Mouse (Mus musculus) forebrain, postnatal 0 days (tissue): ENCODE measurements around the gene 2010111I01Rik. TPM values are rescaled to one million over a fixed set of nuclear protein-coding genes. Genes with fewer than 3 reads are reported as not detected.
"Not testable (repeated sequence)": the region's sequence is repeated elsewhere in the genome, so short reads cannot be mapped to it uniquely, and the experiment has no call there.

Experiments used
- ATAC-seq: fragments of 200-750 bp; cut with Nextera tagmentation; 2 replicates; pipeline ENCODE4 v1.8.0; 2017; ENCODE audit warnings: mild to moderate bottlenecking, moderate library complexity
- DNase-seq: peaks from one replicate; pipeline ENCODE4 v3.0.0-alpha.2; 2015
- H3K27ac ChIP-seq: fragments of 300-500 bp; sonication (generic); 2 replicates; pipeline ENCODE4 v1.5.1; 2014; ENCODE audit warnings: low read depth, mild to moderate bottlenecking, antibody characterized with exemption, low read length, moderate library complexity, mixed read lengths
- H3K27me3 ChIP-seq: fragments of 300-500 bp; sonication (generic); 2 replicates; pipeline ENCODE4 v1.6.1; 2014; ENCODE audit warnings: mild to moderate bottlenecking, low read length, mixed read lengths; ENCODE audit not compliant: insufficient read depth
- H3K36me3 ChIP-seq: fragments of 300-500 bp; sonication (generic); 2 replicates; pipeline ENCODE4 v1.6.1; 2014; ENCODE audit warnings: mild to moderate bottlenecking, moderate library complexity; ENCODE audit not compliant: insufficient read depth
- H3K4me1 ChIP-seq: fragments of 300-500 bp; sonication (generic); 2 replicates; pipeline ENCODE4 v1.6.1; 2014; ENCODE audit warnings: antibody characterized with exemption; ENCODE audit not compliant: insufficient read depth
- H3K4me2 ChIP-seq: fragments of 300-500 bp; sonication (generic); 2 replicates; pipeline ENCODE4 v1.6.1; 2014; ENCODE audit warnings: low read depth, mild to moderate bottlenecking, moderate library complexity
- H3K4me3 ChIP-seq: fragments of 300-500 bp; sonication (generic); 2 replicates; pipeline ENCODE4 v1.5.1; 2014; ENCODE audit warnings: low read depth, low read length, mixed read lengths
- H3K9ac ChIP-seq: fragments of 300-500 bp; sonication (generic); 2 replicates; pipeline ENCODE4 v1.6.1; 2014; ENCODE audit warnings: mild to moderate bottlenecking
- H3K9me3 ChIP-seq: fragments of 300-500 bp; sonication (generic); 2 replicates; pipeline ENCODE4 v1.6.1; 2016; ENCODE audit warnings: low read length
- CTCF ChIP-seq: sonication (generic); IDR thresholded peaks from 2 replicates; pipeline ENCODE4 v1.5.1; 2016; ENCODE audit warnings: antibody characterized with exemption, control low read depth, low read depth
- WGBS: fragments of 180-500 bp; shearing (Covaris S2); extraction: QIAGEN DNeasy Blood & Tissue Kit; methylation state at CpG from one replicate; pipeline ENCODE4 v1.1.7; 2014; 5-methylcytosine and 5-hydroxymethylcytosine counted together
- polyA plus RNA-seq: library from polyadenylated mRNA; unstranded; fragments of >200 nt; fragmentation: Nextera tagmentation; extraction: Ambion mirVana; gene quantifications from 2 replicates; pipeline ENCODE4 v1.2.1, GENCODE M21; 2015
- total RNA-seq: library from RNA; depleted of rRNA; stranded (reverse); fragments of >200 nt; gene quantifications from 2 replicates; pipeline ENCODE4 v1.2.3, GENCODE M21; 2014

2010111I01Rik gene
- total and polyA plus RNA-seq, 2 experiments from 2014 or later: 20.3 to 47.8 TPM

GRCm38 (mm10) chr13:63227785-63228184 is 263.1 kb downstream of the 2010111I01Rik start:
- no peak for TF ChIP-seq CTCF
- Histone ChIP-seq H3K4me1 (no peaks in the 10 kb centered on the region), H3K9ac (no peak overlapping the region), H3K36me3 (0 out of 2 replicates have a peak, but pooled peaks cover 5% of the 10 kb centered on the region), H3K27me3 (no peaks in the 10 kb centered on the region), H3K4me2 (no peak overlapping the region), H3K9me3 (no peaks in the 10 kb centered on the region), H3K27ac (no peak overlapping the region), H3K4me3 (no peak overlapping the region)
- DNase-seq (no peak), ATAC-seq (no peak)
- 87% methylated on average over 3 of the region's 3 CpGs for WGBS

DNA sequence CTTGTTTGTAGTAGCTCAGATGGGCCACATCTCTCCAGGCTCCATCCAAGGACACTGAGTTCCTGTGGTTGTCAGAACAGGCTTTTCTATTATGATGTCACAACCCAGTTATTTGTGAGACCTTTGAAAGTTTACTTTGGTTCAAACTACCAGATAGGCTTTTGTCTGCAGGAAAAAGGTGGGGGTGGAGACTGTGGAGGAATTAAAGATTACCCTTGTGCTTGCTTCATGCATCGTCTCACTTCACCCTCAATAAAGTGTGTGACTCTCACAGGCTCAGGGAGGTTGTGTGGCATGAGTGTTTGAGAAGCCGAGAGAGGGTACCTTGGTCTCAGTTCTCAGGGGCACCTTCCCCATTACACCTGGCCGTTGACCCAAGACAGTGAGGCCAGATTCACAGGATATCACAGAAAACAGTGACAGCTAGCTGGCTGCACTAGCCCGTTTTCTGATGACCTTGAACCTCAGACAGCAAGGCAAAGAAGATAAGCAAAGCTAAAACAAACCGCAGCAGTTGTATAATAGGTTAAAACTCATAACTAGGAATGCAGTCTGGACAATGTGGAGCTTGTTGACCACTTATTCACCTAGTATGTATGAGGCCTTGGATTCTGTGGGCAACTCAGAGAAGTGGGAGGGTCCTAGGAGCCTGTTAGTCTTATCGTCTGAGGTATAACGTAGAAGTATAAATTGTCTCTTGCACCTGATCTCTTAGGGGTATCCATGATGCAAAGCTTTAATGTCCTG is 266.4 kb downstream of the 2010111I01Rik start:
- TF ChIP-seq CTCF: no peak
- H3K4me1 ChIP-seq: no peaks in the 10 kb centered on the region
- no peak overlapping the region for H3K27ac ChIP-seq
- no peak overlapping the region for H3K9ac ChIP-seq
- ATAC-seq: no peak
- H3K27me3 ChIP-seq: no peaks in the 10 kb centered on the region
- H3K36me3 ChIP-seq: 0 out of 2 replicates have a peak, but pooled peaks cover 5% of the 10 kb centered on the region
- DNase-seq: no peak
- no peak overlapping the region for H3K4me2 ChIP-seq
- H3K4me3 ChIP-seq: no peak overlapping the region
- 82% methylated on average over 7 of the region's 7 CpGs for WGBS
- no peaks in the 10 kb centered on the region for H3K9me3 ChIP-seq

- 0 out of 2 replicates have a peak, but pooled peaks cover 5% of the 10 kb centered on the region for H3K36me3 ChIP-seq
- H3K4me3 ChIP-seq: no peak overlapping the region
- TF ChIP-seq CTCF: no peak
- H3K4me2 ChIP-seq: no peak overlapping the region
- DNase-seq (no peak), ATAC-seq (no peak)
- no peak overlapping the region for H3K9ac ChIP-seq
- H3K27ac ChIP-seq: no peak overlapping the region
- WGBS: 48% methylated on average over 3 of the region's 3 CpGs
- H3K9me3 ChIP-seq: no peaks in the 10 kb centered on the region
- no peaks in the 10 kb centered on the region for H3K4me1 ChIP-seq
- no peaks in the 10 kb centered on the region for H3K27me3 ChIP-seq
Observed at GRCm38 (mm10) chr13:63231702-63232070, 267.0 kb downstream of the 2010111I01Rik start.

GRCm38 (mm10) chr13:63232558-63232957 is 267.9 kb downstream of the 2010111I01Rik start:
- ATAC-seq: no peak
- no peak for DNase-seq
- 67% methylated on average over 2 of the region's 2 CpGs for WGBS

DNA sequence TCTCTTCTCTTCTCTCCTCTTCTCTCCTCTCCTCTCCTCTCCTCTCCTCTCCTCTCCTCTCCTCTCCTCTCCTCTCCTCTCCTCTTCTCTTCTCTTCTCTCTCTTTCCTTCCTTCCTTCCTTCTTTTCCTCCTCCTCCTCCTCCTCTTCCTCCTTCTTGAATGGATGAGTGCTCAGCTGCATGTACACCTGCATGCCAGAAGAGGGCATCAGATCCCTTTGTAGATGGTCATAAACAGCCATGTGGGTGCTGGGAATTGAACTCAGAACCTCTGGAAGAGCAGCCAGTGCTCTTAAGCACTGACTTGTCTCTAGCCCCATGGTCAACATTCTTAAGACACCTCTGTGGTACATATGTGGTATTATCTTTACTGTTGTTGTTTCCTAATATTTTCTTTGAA is 269.8 kb downstream of the 2010111I01Rik start:
- not testable (repeated sequence) for H3K9ac ChIP-seq, H3K36me3 ChIP-seq, ATAC-seq, H3K4me3 ChIP-seq, H3K4me1 ChIP-seq, H3K9me3 ChIP-seq, H3K4me2 ChIP-seq, H3K27me3 ChIP-seq, DNase-seq, H3K27ac ChIP-seq

More at GRCm38 (mm10) chr13:63232558-63232957, 267.9 kb downstream of the 2010111I01Rik start:
- Histone ChIP-seq H3K36me3 (0 out of 2 replicates have a peak, but pooled peaks cover 5% of the 10 kb centered on the region), H3K27me3 (no peaks in the 10 kb centered on the region), H3K4me3 (no peak overlapping the region), H3K4me1 (no peaks in the 10 kb centered on the region), H3K9me3 (no peaks in the 10 kb centered on the region), H3K27ac (no peak overlapping the region), H3K9ac (no peak overlapping the region), H3K4me2 (no peak overlapping the region)
- no peak for TF ChIP-seq CTCF

- Histone ChIP-seq H3K36me3 (no peaks in the 10 kb centered on the region), H3K27ac (no peak overlapping the region), H3K4me3 (no peak overlapping the region), H3K4me1 (no peaks in the 10 kb centered on the region), H3K4me2 (no peak overlapping the region), H3K9me3 (no peaks in the 10 kb centered on the region), H3K27me3 (no peaks in the 10 kb centered on the region), H3K9ac (no peak overlapping the region)
- 92% methylated on average over 3 of the region's 3 CpGs for WGBS
- no peak for DNase-seq
- no peak for TF ChIP-seq CTCF
- ATAC-seq: no peak
Observed at GRCm38 (mm10) chr13:63235551-63235950, 270.9 kb downstream of the 2010111I01Rik start.

DNA sequence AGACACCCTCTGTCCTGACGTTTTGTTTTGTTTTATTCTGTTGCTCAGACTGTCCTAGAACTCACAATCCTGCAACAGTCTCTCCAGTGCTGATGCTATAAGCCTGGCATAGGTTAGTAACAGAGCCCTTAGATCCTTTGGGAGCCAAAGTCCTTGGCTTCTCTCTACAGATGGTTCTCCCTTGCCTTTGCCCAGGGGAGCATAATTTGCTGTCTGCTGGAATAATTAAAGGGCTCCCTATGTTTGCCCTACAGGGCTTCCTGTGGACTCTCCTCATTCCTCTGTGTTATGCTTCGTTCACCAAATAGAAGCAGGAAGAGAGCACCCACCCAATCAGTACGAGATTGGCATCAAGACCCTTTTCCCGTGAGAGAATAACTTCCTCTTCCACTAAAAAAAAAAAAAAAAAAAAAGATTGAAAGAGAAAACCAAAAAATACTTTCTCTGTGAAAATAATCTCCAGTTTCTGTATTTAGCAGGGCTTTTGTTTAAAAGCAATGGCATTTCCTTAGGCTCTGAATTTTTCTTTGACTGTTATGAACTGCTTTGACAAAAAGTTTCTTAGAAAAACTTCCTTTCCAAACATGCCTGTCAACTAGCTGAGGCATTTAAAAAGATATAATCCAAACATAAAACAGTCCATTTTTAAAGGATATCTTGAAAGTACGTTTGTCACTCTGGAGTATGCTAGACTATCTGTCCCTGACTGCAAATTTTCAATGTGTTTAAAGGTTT is 271.6 kb downstream of the 2010111I01Rik start:
- H3K4me3 ChIP-seq: no peak overlapping the region
- no peak for TF ChIP-seq CTCF
- no peaks in the 10 kb centered on the region for H3K4me1 ChIP-seq
- no peaks in the 10 kb centered on the region for H3K27me3 ChIP-seq
- H3K4me2 ChIP-seq: no peak overlapping the region
- ATAC-seq: no peak
- no peak for DNase-seq
- no peaks in the 10 kb centered on the region for H3K9me3 ChIP-seq
- WGBS: 59% methylated on average over 5 of the region's 5 CpGs
- no peak overlapping the region for H3K27ac ChIP-seq
- no peak overlapping the region for H3K9ac ChIP-seq
- no peaks in the 10 kb centered on the region for H3K36me3 ChIP-seq
